Mouse (Mus musculus): ENCODE data around the gene Rtn4. TPM values are rescaled to one million over a fixed set of nuclear protein-coding genes. Genes with fewer than 3 reads are reported as not detected.

Gene Rtn4
- polyA plus RNA-seq, 1 experiment from 2014 or later = 111 TPM

DNA sequence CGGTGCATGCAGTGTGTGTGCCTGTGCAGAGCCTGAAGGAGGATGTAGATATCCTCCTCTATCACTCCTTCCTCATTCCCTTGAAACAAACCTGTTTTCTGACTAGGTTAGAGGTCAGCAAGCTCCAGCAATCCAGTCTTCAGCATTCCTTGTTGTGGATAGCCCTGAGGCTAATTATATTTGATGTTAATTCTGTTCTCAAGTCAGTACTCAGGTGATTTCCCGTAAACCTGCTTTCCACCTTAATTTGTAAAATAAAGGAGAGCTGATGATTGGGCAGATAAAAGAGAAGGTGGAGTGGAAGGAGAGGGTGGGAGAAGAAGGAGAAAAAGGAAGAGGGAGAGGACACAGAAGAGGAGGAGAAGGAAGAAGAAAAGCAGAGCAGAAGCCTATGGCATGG, 8.5 kb upstream of the Rtn4 start:
- ATAC-seq (ENCODE audit: low FRiP score) = no peak
- Histone ChIP-seq H3K9ac (no peak overlapping the region), H3K9me3 (no peaks in the 10 kb centered on the region), H3K4me2 (no peak overlapping the region), H3K27ac (no peak overlapping the region), H3K4me3 (no peak overlapping the region), H3K36me3 (no peaks in the 10 kb centered on the region), H3K4me1 (replicated peaks) (no peaks in the 10 kb centered on the region), H3K27me3 (no peaks in the 10 kb centered on the region)
- whole genome bisulfite sequencing = 82% methylated on average over 2 of the region's 2 CpGs

DNA sequence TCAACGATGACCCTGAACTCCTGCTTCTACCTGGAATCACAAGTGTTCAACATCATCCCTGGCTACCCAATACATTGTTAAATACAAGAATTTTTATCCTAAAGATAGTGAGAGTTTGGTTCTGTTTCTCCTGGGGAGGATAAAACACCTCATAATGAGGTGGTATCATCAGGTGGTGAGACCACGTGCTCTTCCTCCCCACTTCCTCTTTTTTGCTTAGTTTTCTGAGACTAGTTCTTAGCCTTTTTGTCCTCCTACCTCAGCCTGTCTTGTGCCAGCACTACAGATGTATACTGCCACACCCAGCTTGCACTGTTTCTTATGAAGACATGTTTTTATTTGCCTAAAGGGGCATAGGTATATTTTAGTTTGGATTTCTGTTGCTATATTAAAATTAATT, 6.6 kb upstream of the Rtn4 start:
- no peaks in the 10 kb centered on the region for H3K4me1 ChIP-seq (replicated peaks)
- H3K27ac ChIP-seq = no peak overlapping the region
- H3K36me3 ChIP-seq = no peaks in the 10 kb centered on the region
- H3K27me3 ChIP-seq = no peaks in the 10 kb centered on the region
- H3K9ac ChIP-seq = no peak overlapping the region
- no peak for ATAC-seq (ENCODE audit: low FRiP score)
- no peak overlapping the region for H3K4me3 ChIP-seq
- H3K9me3 ChIP-seq = no peaks in the 10 kb centered on the region
- H3K4me2 ChIP-seq = no peak overlapping the region
- WGBS = 91% methylated on average over 2 of the region's 2 CpGs

DNA sequence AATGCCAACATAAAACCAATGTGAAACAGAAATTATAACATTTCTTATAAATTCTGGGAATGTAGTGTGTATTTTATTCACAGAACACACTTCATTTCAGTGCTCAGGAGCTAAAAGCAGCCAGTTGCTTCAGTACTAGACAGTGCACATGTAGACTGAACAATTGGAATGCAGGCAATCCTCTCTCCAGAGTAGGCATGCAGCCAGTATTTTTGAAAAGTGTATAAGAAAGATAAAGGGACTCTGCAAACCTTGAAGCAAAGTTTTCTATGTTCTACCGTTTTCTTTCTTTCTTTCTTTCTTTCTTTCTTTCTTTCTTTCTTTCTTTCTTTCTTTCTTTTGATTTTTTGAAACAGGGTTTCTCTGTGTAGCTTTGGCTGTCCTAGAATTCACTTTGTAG, 1.2 kb upstream of the Rtn4 start:
- ATAC-seq (ENCODE audit: low FRiP score) = no peak
- Histone ChIP-seq H3K4me1 (replicated peaks) (peaks cover 8% of the 10 kb centered on the region), H3K4me3 (no peak overlapping the region), H3K36me3 (no peaks in the 10 kb centered on the region), H3K27me3 (no peaks in the 10 kb centered on the region), H3K27ac (no peak overlapping the region), H3K9ac (no peak overlapping the region), H3K9me3 (no peaks in the 10 kb centered on the region), H3K4me2 (no peak overlapping the region)
- 79% methylated on average over 1 of the region's 1 CpGs for WGBS

DNA sequence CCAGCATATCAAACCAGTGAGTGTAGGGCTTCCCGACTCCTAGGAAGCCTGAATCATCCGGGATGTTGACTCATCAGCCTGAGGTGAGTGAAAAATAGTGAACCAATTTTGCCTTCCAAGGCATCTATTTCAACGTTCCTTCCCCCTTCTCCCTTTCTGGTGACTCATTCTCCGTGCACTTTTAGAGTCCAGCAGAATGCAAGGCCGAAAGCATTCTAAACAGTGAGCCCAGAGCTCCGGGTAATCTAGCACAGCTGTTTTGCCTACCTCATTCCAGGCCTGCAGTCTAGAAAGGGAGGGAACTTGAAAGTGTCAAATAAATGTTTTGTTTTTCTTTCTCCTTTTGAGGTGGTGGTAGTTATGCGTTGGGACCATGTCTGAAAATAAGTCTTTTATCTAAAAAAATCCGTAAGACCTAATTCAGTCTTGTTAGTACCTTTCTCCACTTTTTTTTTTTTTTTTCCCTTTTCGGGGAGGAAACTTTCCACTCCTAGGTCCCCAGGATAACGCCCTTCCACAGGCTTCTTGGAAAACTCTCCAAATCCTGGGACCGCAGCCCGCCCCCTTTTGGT, 550 bp upstream of the Rtn4 start:
- no peaks in the 10 kb centered on the region for H3K36me3 ChIP-seq
- peaks cover 15% of the 10 kb centered on the region for H3K4me1 ChIP-seq (replicated peaks)
- H3K27me3 ChIP-seq = no peaks in the 10 kb centered on the region
- H3K9ac ChIP-seq = no peak overlapping the region
- peak overlapping the region; percentile 85 for H3K4me3 ChIP-seq
- no peak for ATAC-seq (ENCODE audit: low FRiP score)
- H3K4me2 ChIP-seq = peak overlapping the region; percentile 25; the same call in 1 of the 2 replicates
- 25% methylated on average over 12 of the region's 12 CpGs for WGBS
- H3K27ac ChIP-seq = no peak overlapping the region
- no peaks in the 10 kb centered on the region for H3K9me3 ChIP-seq

DNA sequence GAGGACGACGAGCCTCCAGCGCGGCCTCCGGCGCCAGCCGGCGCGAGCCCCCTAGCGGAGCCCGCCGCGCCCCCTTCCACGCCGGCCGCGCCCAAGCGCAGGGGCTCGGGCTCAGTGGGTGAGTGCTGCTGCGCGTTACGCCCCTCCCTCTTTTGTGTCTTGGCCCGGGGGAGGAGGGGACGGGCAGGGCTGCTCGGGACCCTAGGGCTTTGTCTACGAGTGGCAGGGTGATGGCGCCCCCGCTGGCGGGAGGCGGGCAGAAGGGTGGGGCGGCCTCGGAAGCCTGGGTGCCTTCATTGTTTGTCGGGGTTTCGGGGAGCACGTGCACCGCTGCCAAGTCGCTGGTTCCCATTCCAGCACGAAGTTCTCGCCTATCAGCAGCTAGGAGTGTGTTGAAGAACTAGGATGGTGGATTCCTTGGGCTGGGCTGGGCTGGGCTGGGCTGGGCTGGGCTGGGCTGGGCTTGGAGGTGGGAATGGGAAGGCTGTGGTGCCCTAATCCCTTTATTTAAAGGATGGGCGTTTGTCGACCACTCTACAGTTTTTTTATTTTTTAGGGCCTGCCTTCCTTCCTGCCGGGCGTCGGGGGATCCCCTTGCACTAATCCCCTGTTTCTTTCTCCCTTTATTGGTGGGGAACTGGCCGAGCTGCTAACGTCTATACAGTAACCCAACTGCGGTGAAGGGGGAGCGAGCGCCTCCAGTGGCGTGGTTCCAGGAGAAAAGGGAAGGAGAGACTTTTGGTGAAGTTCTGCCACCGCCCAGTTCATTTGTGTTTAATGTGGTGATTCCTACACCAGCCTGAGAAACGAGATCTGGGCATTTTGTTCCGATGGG, 1.0 kb downstream of the Rtn4 start:
- Histone ChIP-seq H3K4me1 (replicated peaks) (peaks cover 20% of the 10 kb centered on the region), H3K4me3 (peak overlapping the region; percentile 85), H3K27ac (peak overlapping the region; percentile 98), H3K36me3 (no peaks in the 10 kb centered on the region), H3K9me3 (no peaks in the 10 kb centered on the region), H3K27me3 (no peaks in the 10 kb centered on the region), H3K4me2 (peak overlapping the region; percentile 71), H3K9ac (peak overlapping the region; percentile 99)
- 0% methylated on average over 33 of the region's 53 CpGs for whole genome bisulfite sequencing
- peak; percentile 90 for ATAC-seq (ENCODE audit: low FRiP score)

DNA sequence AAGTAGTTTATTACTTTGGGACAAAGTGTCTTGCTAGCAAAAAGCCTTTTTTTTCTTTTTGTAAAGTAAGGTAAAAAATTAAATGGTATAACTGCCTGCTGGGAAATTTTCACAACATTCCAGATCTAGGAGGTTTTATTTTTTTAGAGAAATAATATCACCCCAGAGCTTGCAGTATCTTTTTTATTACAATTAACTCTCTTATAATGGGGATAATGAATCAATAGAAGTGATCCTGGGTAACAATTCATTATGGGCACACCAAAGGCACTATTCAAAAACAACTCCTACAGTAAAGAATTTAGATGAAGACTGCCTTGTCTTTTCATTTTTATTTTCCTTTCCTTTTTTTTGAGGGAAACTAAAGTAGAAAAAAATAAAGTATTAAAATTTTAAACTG, 2.0 kb downstream of the Rtn4 start:
- no peak overlapping the region for H3K27ac ChIP-seq
- H3K27me3 ChIP-seq = no peaks in the 10 kb centered on the region
- H3K9me3 ChIP-seq = no peaks in the 10 kb centered on the region
- H3K4me2 ChIP-seq = peak overlapping the region; percentile 71
- H3K4me3 ChIP-seq = no peak overlapping the region
- no peak for ATAC-seq (ENCODE audit: low FRiP score)
- H3K4me1 ChIP-seq (replicated peaks) = peaks cover 20% of the 10 kb centered on the region
- no peaks in the 10 kb centered on the region for H3K36me3 ChIP-seq
- H3K9ac ChIP-seq = no peak overlapping the region

DNA sequence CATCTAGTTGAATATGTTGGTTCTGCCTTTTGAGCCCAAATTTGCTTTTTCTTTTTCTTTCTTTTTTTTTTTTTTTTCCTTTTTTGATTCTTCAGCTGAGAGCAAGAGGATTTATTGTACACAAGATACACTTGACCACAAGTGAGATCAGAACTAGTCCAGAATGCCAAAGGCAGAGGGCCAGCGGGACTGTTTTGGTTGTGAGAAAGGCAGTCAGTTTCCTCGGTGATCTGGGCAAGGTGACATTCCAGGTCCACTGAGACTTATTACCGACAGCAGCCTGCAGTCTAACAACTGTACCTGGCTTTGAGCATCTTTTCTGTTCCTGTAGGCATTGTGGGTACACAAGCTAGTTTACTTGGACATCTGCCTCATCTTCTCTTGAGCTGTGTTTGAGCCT, 10.0 kb downstream of the Rtn4 start:
- Histone ChIP-seq H3K36me3 (peaks cover 15% of the 10 kb centered on the region), H3K4me3 (no peak overlapping the region), H3K9ac (no peak overlapping the region), H3K27ac (no peak overlapping the region), H3K4me2 (no peak overlapping the region), H3K9me3 (no peaks in the 10 kb centered on the region), H3K4me1 (replicated peaks) (peaks cover 11% of the 10 kb centered on the region), H3K27me3 (no peaks in the 10 kb centered on the region)
- no peak for ATAC-seq (ENCODE audit: low FRiP score)
- 77% methylated on average over 3 of the region's 3 CpGs for WGBS

DNA sequence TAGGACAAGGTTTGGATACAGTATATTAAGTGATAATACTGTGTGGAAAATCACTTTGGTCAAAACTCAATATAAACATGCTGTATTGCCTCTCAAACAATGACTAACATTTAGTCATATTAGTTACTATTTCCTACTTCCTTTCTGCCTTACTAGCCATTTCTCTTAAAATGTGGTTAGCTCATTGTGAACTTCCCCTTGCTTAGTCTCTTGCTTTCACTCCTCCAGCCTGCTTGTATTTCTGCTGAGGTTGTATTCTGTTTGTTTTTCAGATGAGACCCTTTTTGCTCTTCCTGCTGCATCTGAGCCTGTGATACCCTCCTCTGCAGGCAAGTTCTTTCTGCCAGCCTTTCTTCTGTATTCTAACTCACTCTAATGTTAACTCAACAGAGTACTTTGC, 12.5 kb downstream of the Rtn4 start:
- Histone ChIP-seq H3K36me3 (peaks cover 28% of the 10 kb centered on the region), H3K27me3 (no peaks in the 10 kb centered on the region), H3K9me3 (no peaks in the 10 kb centered on the region), H3K27ac (no peak overlapping the region), H3K4me2 (no peak overlapping the region), H3K4me3 (no peak overlapping the region), H3K4me1 (replicated peaks) (peaks cover 9% of the 10 kb centered on the region), H3K9ac (no peak overlapping the region)
- ATAC-seq (ENCODE audit: low FRiP score) = no peak

DNA sequence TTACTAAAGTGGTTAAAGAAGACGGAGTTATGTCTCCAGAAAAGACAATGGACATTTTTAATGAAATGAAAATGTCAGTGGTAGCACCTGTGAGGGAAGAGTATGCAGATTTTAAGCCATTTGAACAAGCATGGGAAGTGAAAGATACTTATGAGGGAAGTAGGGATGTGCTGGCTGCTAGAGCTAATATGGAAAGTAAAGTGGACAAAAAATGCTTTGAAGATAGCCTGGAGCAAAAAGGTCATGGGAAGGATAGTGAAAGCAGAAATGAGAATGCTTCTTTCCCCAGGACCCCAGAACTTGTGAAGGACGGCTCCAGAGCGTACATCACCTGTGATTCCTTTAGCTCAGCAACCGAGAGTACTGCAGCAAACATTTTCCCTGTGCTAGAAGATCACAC, 14.1 kb downstream of the Rtn4 start:
- Histone ChIP-seq H3K27me3 (no peaks in the 10 kb centered on the region), H3K4me3 (no peak overlapping the region), H3K9ac (no peak overlapping the region), H3K4me1 (replicated peaks) (peaks cover 9% of the 10 kb centered on the region), H3K27ac (no peak overlapping the region), H3K4me2 (no peak overlapping the region), H3K9me3 (no peaks in the 10 kb centered on the region), H3K36me3 (peaks cover 34% of the 10 kb centered on the region)
- ATAC-seq (ENCODE audit: low FRiP score) = no peak
- WGBS = 95% methylated on average over 4 of the region's 4 CpGs

DNA sequence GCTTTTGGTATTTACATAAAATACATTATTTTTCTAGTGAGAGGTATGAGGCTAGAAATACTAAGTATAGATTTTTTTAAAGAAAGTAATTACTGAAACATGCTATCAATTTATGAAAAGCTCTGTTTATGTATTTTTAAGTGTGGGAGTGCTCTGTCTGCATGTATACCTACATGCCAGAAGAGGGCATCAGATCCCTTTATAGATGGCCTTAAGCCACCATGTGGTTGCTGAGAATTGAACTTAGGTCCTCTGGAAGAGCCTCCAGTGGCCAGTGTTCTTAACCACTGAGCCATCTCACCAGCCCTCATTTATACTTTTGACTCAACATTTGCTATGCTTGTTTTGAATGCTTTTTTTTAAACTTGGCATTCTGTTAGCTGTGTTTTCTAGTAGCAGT, 16.8 kb downstream of the Rtn4 start:
- ATAC-seq (ENCODE audit: low FRiP score) = no peak
- Histone ChIP-seq H3K4me1 (replicated peaks) (peaks cover 3% of the 10 kb centered on the region; the same call in 1 of the 2 replicates), H3K9ac (no peak overlapping the region), H3K4me3 (no peak overlapping the region), H3K4me2 (no peak overlapping the region), H3K9me3 (no peaks in the 10 kb centered on the region), H3K27ac (no peak overlapping the region), H3K36me3 (peaks cover 48% of the 10 kb centered on the region), H3K27me3 (no peaks in the 10 kb centered on the region)

DNA sequence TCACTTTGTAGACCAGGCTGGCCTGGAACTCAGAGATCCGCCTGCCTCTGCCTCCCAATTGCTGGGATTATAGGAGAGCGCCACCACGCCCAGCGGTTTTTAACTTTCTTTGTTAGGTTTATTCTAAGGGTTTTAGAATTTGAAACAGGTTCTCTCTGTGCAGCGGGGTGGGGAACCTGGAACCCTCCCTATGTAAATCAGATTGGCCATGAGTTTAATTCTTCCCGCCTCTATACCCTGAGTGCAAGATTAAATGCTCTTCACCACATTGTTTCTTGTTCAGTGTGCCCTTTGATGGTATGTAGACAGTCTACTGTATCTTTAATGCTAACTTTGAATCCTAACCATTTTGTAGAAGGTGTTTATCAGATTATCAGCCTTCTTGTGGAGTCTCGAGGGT, 21.4 kb downstream of the Rtn4 start:
- no peaks in the 10 kb centered on the region for H3K9me3 ChIP-seq
- H3K4me2 ChIP-seq = no peak overlapping the region
- peaks cover 6% of the 10 kb centered on the region for H3K4me1 ChIP-seq (replicated peaks)

DNA sequence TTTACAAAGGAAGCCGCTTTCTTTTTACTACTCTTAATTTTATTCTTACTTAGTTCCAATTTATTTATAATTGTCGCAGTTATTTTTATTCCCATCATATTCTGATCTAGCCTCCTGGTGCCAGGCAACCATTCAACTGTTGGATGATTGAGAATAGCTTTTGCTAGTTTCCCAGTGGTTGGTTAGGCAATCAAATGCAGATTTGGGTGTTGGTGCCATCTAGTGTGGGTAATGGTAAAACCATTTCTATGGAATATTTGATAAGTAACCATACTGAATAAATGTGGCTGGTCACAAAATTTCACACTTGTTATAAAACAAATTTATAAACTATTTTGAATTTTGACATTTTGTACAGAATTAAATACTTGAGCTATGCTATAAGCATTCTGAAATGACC, 22.0 kb downstream of the Rtn4 start:
- ATAC-seq (ENCODE audit: low FRiP score) = no peak
- Histone ChIP-seq H3K27ac (no peak overlapping the region), H3K9ac (no peak overlapping the region), H3K4me2 (no peak overlapping the region), H3K36me3 (peaks cover 20% of the 10 kb centered on the region), H3K4me1 (replicated peaks) (peaks cover 6% of the 10 kb centered on the region), H3K9me3 (no peaks in the 10 kb centered on the region), H3K27me3 (no peaks in the 10 kb centered on the region), H3K4me3 (no peak overlapping the region)
- WGBS = 90% methylated on average over 2 of the region's 2 CpGs

More for the DNA sequence above, 21.4 kb downstream of the Rtn4 start:
- Histone ChIP-seq H3K4me3 (no peak overlapping the region), H3K27ac (no peak overlapping the region), H3K27me3 (no peaks in the 10 kb centered on the region), H3K9ac (no peak overlapping the region), H3K36me3 (peaks cover 20% of the 10 kb centered on the region)
- WGBS = 97% methylated on average over 7 of the region's 7 CpGs
- no peak for ATAC-seq (ENCODE audit: low FRiP score)

DNA sequence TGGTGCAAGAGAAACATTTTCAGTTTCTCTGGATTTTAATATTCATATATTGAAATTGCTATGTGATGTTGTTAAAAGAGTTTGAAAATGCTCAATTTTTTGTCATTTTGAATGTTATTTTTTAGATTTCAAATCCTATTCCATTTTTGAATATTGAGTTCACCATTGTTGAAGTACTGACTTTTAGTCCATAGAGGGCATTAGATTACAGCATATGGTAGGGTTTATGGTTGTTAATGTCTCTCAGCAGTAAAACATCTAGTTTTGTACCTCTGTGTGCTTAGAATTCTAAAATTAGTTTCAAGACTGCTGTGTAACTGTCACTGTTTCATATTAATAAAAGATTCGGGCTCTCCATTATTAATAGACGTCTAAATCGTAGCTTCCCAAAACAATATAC, 22.8 kb downstream of the Rtn4 start:
- H3K9ac ChIP-seq = no peak overlapping the region
- no peak overlapping the region for H3K4me2 ChIP-seq
- no peak overlapping the region for H3K4me3 ChIP-seq
- H3K4me1 ChIP-seq (replicated peaks) = peaks cover 6% of the 10 kb centered on the region
- no peaks in the 10 kb centered on the region for H3K27me3 ChIP-seq
- 92% methylated on average over 3 of the region's 3 CpGs for WGBS
- peaks cover 20% of the 10 kb centered on the region for H3K36me3 ChIP-seq
- H3K27ac ChIP-seq = no peak overlapping the region
- H3K9me3 ChIP-seq = no peaks in the 10 kb centered on the region
- no peak for ATAC-seq (ENCODE audit: low FRiP score)
